Mouse (Mus musculus) bone marrow macrophage, adult 2 months (primary cell): ENCODE measurements around the gene Sema5a.

Source experiments
- CTCF ChIP-seq: IDR thresholded peaks from 2 replicates; pipeline ENCODE4 v1.5.1; 2012; ENCODE audit warnings: low read depth, mild to moderate bottlenecking, low read length, moderate library complexity
- POLR2A ChIP-seq: IDR thresholded peaks from 2 replicates; pipeline ENCODE4 v1.6.1; 2012; ENCODE audit warnings: mild to moderate bottlenecking, low read depth, low read length, borderline replicate concordance

- TF ChIP-seq POLR2A (no peak), CTCF (no peak)
Observed at GRCm38 (mm10) chr15:32243096-32243785, 1.4 kb upstream of the Sema5a start.
